Mouse (Mus musculus) cerebellum, adult 11 months (tissue): Measurements from ENCODE around the gene Ppm1l.
"Not testable (repeated sequence)": the region's sequence is repeated elsewhere in the genome, so short reads cannot be mapped to it uniquely, and the experiment has no call there.

Experiments used
- DNase-seq: peaks from one replicate; pipeline ENCODE4 v3.0.0; 2022

Ppm1l gene

GRCm38 (mm10) chr3:69373544-69374306, 57.1 kb downstream of the Ppm1l start:
- no peak for DNase-seq

GRCm38 (mm10) chr3:69374538-69374937, 57.9 kb downstream of the Ppm1l start:
- DNase-seq: no peak

DNA sequence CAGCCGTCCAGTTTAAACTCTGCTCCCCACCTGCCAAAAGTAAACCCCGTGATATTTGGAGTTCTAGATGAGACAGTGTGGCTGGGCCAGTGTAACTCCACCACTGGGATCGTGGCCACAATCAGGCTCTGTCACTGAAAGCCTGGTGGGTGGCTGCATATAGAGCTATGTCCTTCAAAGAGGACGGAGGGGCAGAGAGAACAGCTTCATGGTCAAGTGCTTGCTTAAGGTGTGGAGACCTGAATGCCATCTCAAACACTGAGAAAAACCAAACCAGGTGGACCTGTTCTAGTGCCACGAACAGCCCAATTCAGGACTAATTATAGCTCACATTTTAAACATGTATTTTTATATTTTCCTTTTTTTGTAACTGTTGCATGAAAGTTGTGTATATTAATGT, 58.3 kb downstream of the Ppm1l start:
- DNase-seq: no peak

GRCm38 (mm10) chr3:69381213-69381612, 64.6 kb downstream of the Ppm1l start:
- no peak for DNase-seq

DNA sequence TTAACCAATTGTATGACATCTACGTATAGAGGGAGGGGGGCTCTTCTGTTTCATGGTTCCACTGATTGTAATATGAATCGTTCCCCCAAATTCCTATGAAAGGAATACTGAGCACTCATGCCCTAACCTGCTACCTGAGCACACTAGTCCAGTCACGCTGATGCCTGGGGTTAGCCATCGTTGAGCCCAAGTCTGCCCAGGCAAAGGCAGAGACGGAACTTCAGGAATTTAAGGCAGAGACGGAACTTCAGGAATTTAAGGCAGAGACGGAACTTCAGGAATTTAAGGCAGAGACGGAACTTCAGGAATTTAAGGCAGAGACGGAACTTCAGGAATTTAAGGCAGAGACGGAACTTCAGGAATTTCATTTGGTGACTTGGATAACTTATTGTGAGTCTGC, 75.2 kb downstream of the Ppm1l start:
- DNase-seq: not testable (repeated sequence)

- DNase-seq: no peak
These were observed 75.6 kb downstream of the Ppm1l start for GRCm38 (mm10) chr3:69392298-69392697.

GRCm38 (mm10) chr3:69393079-69393478, 76.4 kb downstream of the Ppm1l start:
- no peak for DNase-seq

DNA sequence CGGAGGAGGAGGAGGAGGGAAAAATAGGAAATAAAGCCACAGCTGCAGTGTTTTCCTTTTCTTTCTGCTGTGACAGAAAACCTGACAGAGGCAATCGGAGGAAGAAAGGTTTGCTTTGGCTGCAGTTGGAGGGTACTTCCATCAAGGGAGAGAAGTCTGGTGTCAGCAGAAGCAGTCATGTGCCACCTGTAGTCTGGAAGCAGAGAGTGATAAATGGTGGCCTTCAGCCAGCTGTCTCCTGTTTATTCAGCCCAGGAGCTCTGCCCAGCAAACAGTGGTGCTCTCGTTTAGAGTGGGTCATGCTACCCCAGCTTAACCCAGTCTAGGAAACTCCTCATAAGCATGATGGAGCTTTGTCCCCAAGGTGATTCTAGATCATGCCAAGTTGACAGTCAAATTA, 77.3 kb downstream of the Ppm1l start:
- no peak for DNase-seq

DNA sequence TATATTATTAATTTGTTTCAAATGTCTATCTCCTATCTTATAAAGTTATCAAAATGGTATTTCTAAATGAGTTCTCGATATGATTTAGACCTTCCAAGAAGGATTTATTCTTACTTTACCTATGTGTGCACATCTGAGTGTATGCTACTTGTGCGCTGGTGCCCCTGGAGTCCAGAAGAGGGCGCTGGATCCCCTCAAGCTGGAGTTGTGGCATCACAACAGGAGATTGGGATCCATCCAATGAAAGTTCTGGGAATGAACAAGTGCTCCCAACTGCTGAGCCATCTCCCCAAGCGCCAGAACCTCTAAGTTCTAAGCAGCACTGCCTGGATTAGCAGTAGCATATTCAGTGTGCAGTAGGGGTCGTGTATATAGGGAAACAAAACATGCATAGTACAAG, 78.4 kb downstream of the Ppm1l start:
- no peak for DNase-seq

DNA sequence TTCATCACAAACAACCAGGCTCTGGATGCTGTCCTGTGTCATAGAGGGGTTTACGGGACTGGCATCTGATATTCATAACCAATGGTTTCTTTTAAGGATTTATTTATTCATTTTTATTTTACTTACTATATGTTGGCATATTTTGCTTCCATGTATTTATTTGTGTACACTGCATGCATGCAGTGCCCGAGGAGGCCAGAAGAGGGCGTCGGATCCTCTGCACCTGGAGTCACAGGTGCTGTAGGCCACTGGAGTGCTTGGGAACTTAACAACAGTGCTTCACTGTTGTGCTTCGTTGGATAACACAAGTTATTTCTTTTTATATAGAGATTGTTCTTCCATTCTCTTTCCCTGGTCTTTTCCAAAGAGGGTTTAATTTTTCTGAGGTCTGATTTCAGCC, 81.1 kb downstream of the Ppm1l start:
- DNase-seq: no peak

- no peak for DNase-seq
These were observed 82.7 kb downstream of the Ppm1l start for GRCm38 (mm10) chr3:69399336-69399735.

- no peak for DNase-seq
These were observed 86.5 kb downstream of the Ppm1l start for GRCm38 (mm10) chr3:69403196-69403595.

DNA sequence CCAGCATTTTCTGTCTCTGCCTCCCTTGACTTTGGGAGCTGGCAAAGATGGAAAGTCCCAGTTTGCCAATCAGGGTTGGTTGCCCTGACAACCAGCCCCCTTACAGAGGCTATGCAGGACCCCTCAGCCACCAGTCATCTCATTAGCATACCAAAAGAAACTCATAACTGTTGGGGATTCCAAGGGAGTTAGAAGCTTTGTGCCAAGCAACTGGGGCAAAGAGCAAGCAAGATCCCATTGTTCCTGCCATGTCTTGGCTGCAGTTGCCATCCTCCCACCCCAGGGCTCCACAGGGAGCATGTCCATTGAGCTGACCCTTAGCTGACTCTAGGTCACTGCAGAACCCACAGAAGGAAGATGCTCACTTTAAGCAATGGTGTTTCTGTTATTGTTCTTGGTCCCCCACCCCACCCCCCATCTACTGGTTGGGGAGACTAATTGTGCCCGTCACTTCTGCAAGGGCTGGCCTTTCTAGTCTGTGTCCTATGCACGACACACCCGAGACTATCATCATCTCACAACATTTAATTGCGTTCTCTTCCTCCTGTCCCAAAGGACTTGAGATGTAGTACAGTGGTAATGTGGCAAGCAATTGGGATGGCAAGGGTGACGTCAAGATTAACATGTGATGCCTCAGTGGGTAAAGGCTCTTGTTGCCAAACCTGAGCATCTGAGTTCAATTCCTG, 89.7 kb downstream of the Ppm1l start:
- no peak for DNase-seq

- DNase-seq: no peak
These were observed 91.4 kb downstream of the Ppm1l start for GRCm38 (mm10) chr3:69408064-69408463.

GRCm38 (mm10) chr3:69416112-69416511, 99.5 kb downstream of the Ppm1l start:
- no peak for DNase-seq

GRCm38 (mm10) chr3:69422741-69423140, 106.1 kb downstream of the Ppm1l start:
- no peak for DNase-seq

DNA sequence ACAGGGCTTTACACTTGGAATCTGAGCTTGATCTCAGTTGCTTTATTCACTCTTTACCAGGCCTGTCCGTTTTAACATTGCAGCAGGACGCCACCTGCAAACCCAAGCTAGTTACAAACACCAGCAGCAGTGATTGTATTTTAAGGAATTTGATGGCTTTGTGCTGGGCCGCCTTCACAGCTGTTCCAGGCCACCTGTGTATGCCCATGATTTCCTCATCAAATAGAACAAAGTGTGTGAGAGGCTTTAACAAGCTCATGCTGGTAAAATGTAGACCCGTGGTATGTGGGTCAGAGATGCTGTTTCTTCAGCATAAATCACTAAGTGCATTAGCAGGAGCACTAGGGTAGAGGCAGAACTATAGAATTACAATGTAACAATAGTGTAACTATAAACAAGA, 106.7 kb downstream of the Ppm1l start:
- no peak for DNase-seq

- DNase-seq: not testable (repeated sequence)
These were observed 108.1 kb downstream of the Ppm1l start for GRCm38 (mm10) chr3:69424781-69425180.

DNA sequence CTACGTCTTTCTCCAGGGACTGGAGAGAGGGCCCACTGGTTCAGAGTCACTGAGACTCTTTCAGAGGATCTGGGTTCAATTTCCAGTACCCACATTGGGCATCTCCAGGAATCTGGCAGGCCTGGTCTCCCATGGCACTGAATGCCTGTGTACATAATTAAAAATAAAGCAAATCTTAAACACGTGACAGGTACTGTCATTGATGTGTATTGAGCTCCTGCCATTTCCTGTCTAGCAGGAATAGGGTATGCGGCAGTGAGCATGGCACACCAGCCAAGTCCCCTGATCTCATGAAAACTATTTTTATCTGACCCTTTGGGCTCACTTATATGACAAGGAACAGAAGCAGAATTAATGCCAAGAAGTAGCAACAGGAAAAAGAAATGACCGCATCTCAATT, 110.6 kb downstream of the Ppm1l start:
- DNase-seq: no peak

DNA sequence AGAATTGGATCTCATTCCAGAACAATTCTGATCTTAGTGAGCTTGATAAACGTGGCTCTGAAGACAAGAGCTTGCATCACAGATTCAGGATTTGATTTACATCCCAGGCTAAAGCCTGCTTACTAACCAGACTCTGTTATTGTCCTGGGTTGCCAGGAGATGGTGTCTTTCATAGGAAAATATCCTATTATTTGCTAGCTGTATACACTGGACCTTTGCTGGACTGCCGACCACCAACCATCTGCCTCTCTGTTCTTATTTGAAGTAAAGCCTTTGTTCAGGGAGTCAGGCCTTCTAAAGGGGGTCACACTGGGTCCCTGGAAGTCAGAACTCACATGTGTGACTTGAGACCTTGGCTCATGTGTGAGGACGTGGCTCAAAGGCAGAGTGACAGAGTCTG, 111.6 kb downstream of the Ppm1l start:
- DNase-seq: no peak

- DNase-seq: no peak
These were observed 112.7 kb downstream of the Ppm1l start for GRCm38 (mm10) chr3:69429319-69429718.

- no peak for DNase-seq
These were observed 116.9 kb downstream of the Ppm1l start for GRCm38 (mm10) chr3:69433580-69433979.

GRCm38 (mm10) chr3:69438773-69439514, 122.3 kb downstream of the Ppm1l start:
- DNase-seq: no peak

GRCm38 (mm10) chr3:69440761-69441160, 124.1 kb downstream of the Ppm1l start:
- no peak for DNase-seq
